Mouse (Mus musculus) intestine, embryonic 15.5 days (tissue): Measurements from ENCODE around the gene Mpdz. TPM values are rescaled to one million over a fixed set of nuclear protein-coding genes. Genes with fewer than 3 reads are reported as not detected.

Experiments
- ATAC-seq: fragments of 200-750 bp; cut with Nextera tagmentation; 2 replicates; pipeline ENCODE4 v1.8.0; 2017; ENCODE audit warnings: moderate TSS enrichment, moderate library complexity
- H3K27ac ChIP-seq: fragments of 300-500 bp; sonication (generic); 2 replicates; pipeline ENCODE4 v1.5.1; 2015; ENCODE audit warnings: mild to moderate bottlenecking, inconsistent platforms
- H3K27me3 ChIP-seq: fragments of 300-500 bp; sonication (generic); replicated peaks from 2 replicates; pipeline ENCODE4 v1.6.1; 2015; ENCODE audit warnings: inconsistent platforms
- H3K36me3 ChIP-seq: fragments of 300-500 bp; sonication (generic); 2 replicates; pipeline ENCODE4 v1.6.1; 2015; ENCODE audit warnings: inconsistent platforms
- H3K4me1 ChIP-seq: fragments of 300-500 bp; sonication (generic); replicated peaks from 2 replicates; pipeline ENCODE4 v1.6.1; 2015; ENCODE audit warnings: inconsistent platforms
- H3K4me2 ChIP-seq: fragments of 300-500 bp; sonication (generic); replicated peaks from 2 replicates; pipeline ENCODE4 v1.6.1; 2015; ENCODE audit warnings: mild to moderate bottlenecking, inconsistent platforms
- H3K4me3 ChIP-seq: fragments of 300-500 bp; sonication (generic); replicated peaks from 2 replicates; pipeline ENCODE4 v1.5.1; 2015; ENCODE audit warnings: inconsistent platforms
- H3K9ac ChIP-seq: fragments of 300-500 bp; sonication (generic); 2 replicates; pipeline ENCODE4 v1.6.1; 2015; ENCODE audit warnings: inconsistent platforms
- H3K9me3 ChIP-seq: fragments of 300-500 bp; sonication (generic); 2 replicates; pipeline ENCODE4 v1.6.1; 2016; ENCODE audit warnings: inconsistent platforms
- WGBS: fragments of 180-500 bp; shearing (Covaris S2); methylation state at CpG from one replicate; pipeline ENCODE4 v1.1.7; 2015; 5-methylcytosine and 5-hydroxymethylcytosine counted together
- polyA plus RNA-seq: library from polyadenylated mRNA; unstranded; fragments of >200 nt; fragmentation: Nextera tagmentation; extraction: Ambion mirVana; gene quantifications from 2 replicates; pipeline ENCODE4 v1.2.1, GENCODE M21; 2015

The Mpdz gene
- polyA plus RNA-seq, 1 experiment from 2014 or later: 18.8 TPM

DNA sequence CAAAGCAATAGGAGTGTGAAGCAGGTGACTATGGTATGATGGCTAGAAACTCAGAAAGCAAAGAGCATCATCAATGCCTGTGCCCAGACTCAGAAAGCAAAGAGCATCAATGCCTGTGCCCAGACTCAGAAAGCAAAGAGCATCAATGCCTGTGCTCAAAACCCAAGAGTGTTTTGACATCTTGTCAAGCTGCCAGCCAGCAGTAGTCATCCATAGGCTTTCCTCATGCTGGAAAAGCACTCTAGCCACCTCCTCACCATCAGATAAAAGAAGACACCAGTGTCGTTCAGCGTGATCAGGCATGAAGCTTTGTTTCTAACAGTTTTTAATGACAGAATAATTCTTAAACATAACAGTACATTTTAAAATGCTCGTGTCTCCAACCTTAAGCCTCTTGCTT lies 8.7 kb downstream of the Mpdz start:
- H3K9ac ChIP-seq: no peak overlapping the region
- H3K4me3 ChIP-seq: no peak overlapping the region
- H3K27ac ChIP-seq: no peak overlapping the region
- 83% methylated on average over 3 of the region's 3 CpGs for WGBS
- no peaks in the 10 kb centered on the region for H3K9me3 ChIP-seq
- ATAC-seq: no peak
- H3K4me1 ChIP-seq: no peaks in the 10 kb centered on the region
- no peaks in the 10 kb centered on the region for H3K36me3 ChIP-seq
- no peaks in the 10 kb centered on the region for H3K27me3 ChIP-seq
- no peak overlapping the region for H3K4me2 ChIP-seq

DNA sequence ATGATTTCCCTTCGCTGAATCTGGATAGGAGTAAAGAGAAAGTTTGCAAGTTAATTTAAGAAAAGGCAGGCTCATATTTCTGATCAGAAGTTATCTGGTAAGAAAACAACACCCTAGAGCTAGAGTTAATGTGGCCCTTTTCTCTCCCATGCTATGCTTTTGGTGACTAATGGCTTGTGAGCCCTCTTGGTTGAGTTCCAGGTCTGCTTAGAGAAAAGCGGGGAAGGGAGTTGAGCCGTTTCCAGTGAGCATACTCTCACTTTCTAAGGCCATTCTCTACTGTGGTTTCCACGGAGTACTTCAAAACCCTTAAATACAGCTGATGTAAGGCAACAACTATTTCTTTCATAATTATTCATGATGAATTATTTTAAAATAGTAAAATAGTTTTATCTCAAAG lies 11.8 kb downstream of the Mpdz start:
- no peaks in the 10 kb centered on the region for H3K36me3 ChIP-seq
- 74% methylated on average over 4 of the region's 4 CpGs for WGBS
- no peaks in the 10 kb centered on the region for H3K9me3 ChIP-seq
- no peaks in the 10 kb centered on the region for H3K27me3 ChIP-seq
- H3K4me3 ChIP-seq: no peak overlapping the region
- H3K4me2 ChIP-seq: no peak overlapping the region
- no peaks in the 10 kb centered on the region for H3K4me1 ChIP-seq
- H3K27ac ChIP-seq: no peak overlapping the region
- H3K9ac ChIP-seq: no peak overlapping the region
- ATAC-seq: no peak

DNA sequence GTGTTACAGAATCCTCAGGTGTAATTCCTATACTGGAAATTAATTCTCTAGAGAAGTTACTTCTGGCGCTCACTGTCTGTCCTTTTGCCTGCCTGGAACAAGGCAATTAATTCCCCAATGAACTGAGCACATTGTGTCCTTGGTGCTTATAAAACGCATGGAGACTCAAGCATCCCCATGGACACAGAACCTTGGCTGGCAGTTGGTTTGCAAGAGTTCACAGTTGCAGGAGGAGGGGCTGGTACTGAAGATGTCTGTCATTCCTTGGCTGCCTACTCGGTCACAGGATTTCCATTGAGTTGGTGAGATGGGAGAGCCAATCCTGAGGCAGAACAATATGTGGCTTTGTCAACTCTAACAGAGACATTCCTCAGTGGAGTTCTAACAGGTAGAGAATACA lies 12.5 kb downstream of the Mpdz start:
- WGBS: 80% methylated on average over 3 of the region's 3 CpGs
- no peaks in the 10 kb centered on the region for H3K9me3 ChIP-seq
- ATAC-seq: no peak
- no peak overlapping the region for H3K9ac ChIP-seq
- no peak overlapping the region for H3K27ac ChIP-seq
- no peaks in the 10 kb centered on the region for H3K27me3 ChIP-seq
- H3K4me1 ChIP-seq: no peaks in the 10 kb centered on the region
- H3K4me3 ChIP-seq: no peak overlapping the region
- no peaks in the 10 kb centered on the region for H3K36me3 ChIP-seq
- no peak overlapping the region for H3K4me2 ChIP-seq

GRCm38 (mm10) chr4:81429670-81430069 lies 12.9 kb downstream of the Mpdz start:
- no peak overlapping the region for H3K4me2 ChIP-seq
- H3K27ac ChIP-seq: no peak overlapping the region
- H3K9me3 ChIP-seq: no peaks in the 10 kb centered on the region
- ATAC-seq: no peak
- 52% methylated on average over 2 of the region's 2 CpGs for WGBS
- no peaks in the 10 kb centered on the region for H3K36me3 ChIP-seq
- no peak overlapping the region for H3K4me3 ChIP-seq
- no peaks in the 10 kb centered on the region for H3K27me3 ChIP-seq
- H3K4me1 ChIP-seq: no peaks in the 10 kb centered on the region
- H3K9ac ChIP-seq: no peak overlapping the region

DNA sequence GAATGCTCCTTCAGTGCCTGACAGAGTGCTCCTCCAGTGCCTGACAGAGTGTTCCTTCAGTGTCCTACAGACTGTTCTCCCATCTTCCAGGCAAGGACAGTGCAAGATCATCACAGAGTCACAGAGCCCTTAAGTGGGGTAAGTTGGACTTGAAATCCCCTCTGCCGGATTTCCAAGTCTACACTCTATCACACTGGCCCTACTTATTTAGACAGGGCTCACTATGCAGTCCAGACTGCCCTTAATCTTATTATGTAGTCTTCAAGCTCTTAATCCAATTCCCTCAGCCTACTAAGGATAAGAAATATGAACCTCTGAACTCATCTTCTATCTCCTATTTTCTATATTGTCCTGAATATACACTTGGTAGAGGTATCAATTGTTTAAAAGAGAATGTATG lies 19.1 kb downstream of the Mpdz start:
- H3K4me3 ChIP-seq: no peak overlapping the region
- no peak for ATAC-seq
- no peak overlapping the region for H3K27ac ChIP-seq
- no peaks in the 10 kb centered on the region for H3K27me3 ChIP-seq
- no peaks in the 10 kb centered on the region for H3K36me3 ChIP-seq
- no peaks in the 10 kb centered on the region for H3K9me3 ChIP-seq
- no peaks in the 10 kb centered on the region for H3K4me1 ChIP-seq
- H3K9ac ChIP-seq: no peak overlapping the region
- 71% methylated on average over 1 of the region's 1 CpGs for WGBS
- H3K4me2 ChIP-seq: no peak overlapping the region

- Histone ChIP-seq H3K9me3 (no peaks in the 10 kb centered on the region), H3K27ac (no peak overlapping the region), H3K9ac (no peak overlapping the region), H3K27me3 (no peaks in the 10 kb centered on the region), H3K4me1 (no peaks in the 10 kb centered on the region), H3K4me3 (no peak overlapping the region), H3K4me2 (no peak overlapping the region), H3K36me3 (no peaks in the 10 kb centered on the region)
- no peak for ATAC-seq
- 61% methylated on average over 2 of the region's 2 CpGs for WGBS
Observed at GRCm38 (mm10) chr4:81421621-81422020, 21.0 kb downstream of the Mpdz start.

GRCm38 (mm10) chr4:81415324-81416026 lies 27.1 kb downstream of the Mpdz start:
- no peak overlapping the region for H3K4me3 ChIP-seq
- no peak for ATAC-seq
- no peaks in the 10 kb centered on the region for H3K4me1 ChIP-seq
- H3K27me3 ChIP-seq: no peaks in the 10 kb centered on the region
- 78% methylated on average over 10 of the region's 10 CpGs for WGBS
- H3K9me3 ChIP-seq: no peaks in the 10 kb centered on the region
- no peak overlapping the region for H3K9ac ChIP-seq
- H3K27ac ChIP-seq: no peak overlapping the region
- H3K4me2 ChIP-seq: no peak overlapping the region
- no peaks in the 10 kb centered on the region for H3K36me3 ChIP-seq

DNA sequence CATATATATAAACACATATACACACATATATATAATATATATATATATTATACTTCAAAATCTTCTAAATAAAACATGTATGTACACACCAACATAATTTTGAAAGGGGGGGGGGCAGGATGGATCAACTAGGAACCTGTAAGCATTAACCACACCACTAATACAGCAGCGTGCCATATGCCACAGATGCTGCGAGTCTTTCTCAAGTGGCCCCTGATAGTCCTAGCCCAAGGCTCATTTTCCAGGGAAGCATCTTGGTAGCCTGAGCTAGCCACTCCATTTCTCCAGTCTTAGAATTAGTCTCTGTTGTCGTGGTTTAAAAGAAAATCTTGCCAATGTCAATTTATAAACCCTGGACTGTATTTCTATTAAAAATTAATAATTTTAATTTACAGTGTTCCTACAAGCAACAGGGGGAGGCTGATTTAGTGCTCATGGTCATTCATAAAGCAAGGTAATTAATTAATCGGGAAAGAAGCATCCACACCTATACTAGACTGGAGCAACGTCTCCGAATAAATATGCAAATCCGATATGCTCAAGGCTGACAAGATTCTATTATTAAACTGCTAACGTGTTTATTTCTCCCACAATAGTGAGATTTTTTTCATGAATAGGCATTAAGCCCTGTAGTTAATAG lies 27.8 kb downstream of the Mpdz start:
- Histone ChIP-seq H3K27me3 (no peaks in the 10 kb centered on the region), H3K27ac (no peak overlapping the region)

DNA sequence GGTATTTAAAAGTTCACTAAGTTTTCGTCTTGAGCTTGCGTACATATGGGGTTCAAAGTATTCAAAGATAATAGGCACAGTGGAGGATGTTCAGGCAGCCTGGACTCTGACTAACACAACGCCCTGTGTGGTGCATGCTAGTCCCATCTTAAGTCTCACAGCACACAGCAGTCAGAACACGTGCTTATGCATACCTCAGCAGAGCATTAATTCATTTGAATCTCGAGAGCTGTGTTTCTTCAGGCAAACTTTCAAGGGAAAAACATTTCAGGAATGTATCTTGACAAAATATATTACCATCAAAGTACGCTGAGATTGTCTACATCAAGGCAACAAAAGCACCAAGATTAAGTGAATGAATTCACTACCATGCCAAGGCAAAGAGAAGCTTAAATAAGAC lies 45.7 kb downstream of the Mpdz start:
- no peaks in the 10 kb centered on the region for H3K4me1 ChIP-seq
- no peaks in the 10 kb centered on the region for H3K36me3 ChIP-seq
- H3K4me3 ChIP-seq: no peak overlapping the region
- H3K9me3 ChIP-seq: no peaks in the 10 kb centered on the region
- H3K9ac ChIP-seq: no peak overlapping the region
- no peak overlapping the region for H3K4me2 ChIP-seq
- H3K27ac ChIP-seq: no peak overlapping the region
- H3K27me3 ChIP-seq: no peaks in the 10 kb centered on the region
- 66% methylated on average over 6 of the region's 6 CpGs for WGBS
- no peak for ATAC-seq

More for the DNA sequence above, 27.8 kb downstream of the Mpdz start:
- Histone ChIP-seq H3K36me3 (no peaks in the 10 kb centered on the region), H3K4me2 (no peak overlapping the region), H3K4me1 (no peaks in the 10 kb centered on the region), H3K9me3 (no peaks in the 10 kb centered on the region), H3K9ac (no peak overlapping the region), H3K4me3 (no peak overlapping the region)
- WGBS: 94% methylated on average over 8 of the region's 8 CpGs
- ATAC-seq: no peak

- Histone ChIP-seq H3K36me3 (no peaks in the 10 kb centered on the region), H3K27me3 (no peaks in the 10 kb centered on the region), H3K9ac (no peak overlapping the region), H3K4me3 (no peak overlapping the region), H3K4me2 (no peak overlapping the region), H3K27ac (no peak overlapping the region), H3K9me3 (no peaks in the 10 kb centered on the region), H3K4me1 (no peaks in the 10 kb centered on the region)
- WGBS: 89% methylated on average over 3 of the region's 3 CpGs
- no peak for ATAC-seq
Observed at GRCm38 (mm10) chr4:81392869-81393268, 49.7 kb downstream of the Mpdz start.

- no peaks in the 10 kb centered on the region for H3K36me3 ChIP-seq
- ATAC-seq: no peak
Observed at GRCm38 (mm10) chr4:81389263-81389662, 53.4 kb downstream of the Mpdz start.

GRCm38 (mm10) chr4:81387644-81388043 lies 55.0 kb downstream of the Mpdz start:
- no peaks in the 10 kb centered on the region for H3K4me1 ChIP-seq
- no peak overlapping the region for H3K4me3 ChIP-seq
- no peak overlapping the region for H3K27ac ChIP-seq
- no peaks in the 10 kb centered on the region for H3K27me3 ChIP-seq
- no peak for ATAC-seq
- H3K4me2 ChIP-seq: no peak overlapping the region
- no peaks in the 10 kb centered on the region for H3K9me3 ChIP-seq
- 82% methylated on average over 2 of the region's 2 CpGs for WGBS
- no peaks in the 10 kb centered on the region for H3K36me3 ChIP-seq
- no peak overlapping the region for H3K9ac ChIP-seq

More at GRCm38 (mm10) chr4:81389263-81389662, 53.4 kb downstream of the Mpdz start:
- no peaks in the 10 kb centered on the region for H3K27me3 ChIP-seq
- no peak overlapping the region for H3K27ac ChIP-seq
- no peak overlapping the region for H3K4me3 ChIP-seq
- H3K4me1 ChIP-seq: no peaks in the 10 kb centered on the region
- H3K4me2 ChIP-seq: no peak overlapping the region
- H3K9ac ChIP-seq: no peak overlapping the region
- H3K9me3 ChIP-seq: no peaks in the 10 kb centered on the region

DNA sequence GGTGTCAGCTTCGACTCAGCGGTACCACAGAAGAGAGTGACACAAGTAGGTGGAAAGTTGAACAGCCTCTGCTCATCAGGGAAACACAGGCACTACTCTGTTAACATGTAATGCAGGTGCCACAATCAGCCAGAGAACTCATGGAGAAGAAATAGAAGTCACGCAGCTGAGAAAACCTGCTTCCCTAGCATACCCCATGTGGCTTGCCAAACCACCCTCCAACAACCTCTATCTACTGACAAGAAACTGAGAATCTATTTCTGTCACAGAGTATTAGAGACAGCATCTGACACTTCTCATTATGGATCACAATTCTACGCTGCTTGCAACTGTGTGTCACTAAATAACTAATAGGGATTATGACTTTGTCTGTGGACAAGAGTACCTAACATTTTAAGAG lies 70.3 kb downstream of the Mpdz start:
- no peaks in the 10 kb centered on the region for H3K4me1 ChIP-seq
- WGBS: 94% methylated on average over 4 of the region's 4 CpGs

More for the DNA sequence above, 70.3 kb downstream of the Mpdz start:
- H3K4me2 ChIP-seq: no peak overlapping the region
- H3K36me3 ChIP-seq: no peaks in the 10 kb centered on the region
- H3K9ac ChIP-seq: no peak overlapping the region
- no peak for ATAC-seq
- H3K9me3 ChIP-seq: no peaks in the 10 kb centered on the region
- H3K27ac ChIP-seq: no peak overlapping the region
- no peak overlapping the region for H3K4me3 ChIP-seq
- H3K27me3 ChIP-seq: no peaks in the 10 kb centered on the region
